Mouse (Mus musculus) left cerebral cortex, adult 2 months (tissue): ENCODE data around the gene Psmd9. TPM values are rescaled to one million over a fixed set of nuclear protein-coding genes. Genes with fewer than 3 reads are reported as not detected.
A peak's percentile ranks its signal among the peaks of the same experiment; 100 is the strongest.

Experiments used
- DNase-seq, 2 experiments: peaks; one replicate each; pipeline ENCODE4 v3.0.0; 2021 to 2022; ENCODE audit warnings: low spot score in 2 of 2, mixed read lengths in 1 of 2; ENCODE audit errors: extremely low spot score in 1 of 2
- H3K27ac ChIP-seq: fragments of 200-600 bp; 2 replicates; pipeline ENCODE4 v1.8.1; 2022
- H3K4me3 ChIP-seq: fragments of 200-600 bp; 2 replicates; pipeline ENCODE4 v1.8.1; 2022
- CTCF ChIP-seq: fragments of 200-600 bp; IDR thresholded peaks from 2 replicates; pipeline ENCODE4 v1.8.1; 2022; ENCODE audit warnings: antibody characterized with exemption, mild to moderate bottlenecking, moderate library complexity
- intact Hi-C: fragments of 180-260 bp; cut with DNase I; formaldehyde crosslinking; loops from one replicate; pipeline ENCODE4 v1.15.1; 2025
- total RNA-seq, 2 experiments: library from RNA; stranded (reverse); gene quantifications; 2 replicates each; pipeline ENCODE4 v1.2.3; 2021

Psmd9 gene
- total RNA-seq, 2 experiments from 2014 or later, result 23.4 to 24.9 TPM

- peak; percentile 84 for TF ChIP-seq CTCF
- peak within 1 kb of the TSS; percentile 95 for H3K27ac ChIP-seq
- intact Hi-C loops, result loop anchor here (1.0 to 2.0 kb wide), 3 partner anchors 17 to 68 kb away; no protein-coding TSS in a partner anchor
These were observed 36.7 kb upstream of the Psmd9 start, which contains the start of gene Rhof for GRCm38 (mm10) chr5:123132308-123133071. Gene Rhof, minus strand, starts transcription at chr5:123132692.

GRCm38 (mm10) chr5:123133083-123133783 is 36.0 kb upstream of the Psmd9 start:
- intact Hi-C loops, result loop anchor here (1.0 to 2.0 kb wide), 2 partner anchors 16 to 68 kb away; no protein-coding TSS in a partner anchor
- Histone ChIP-seq H3K27ac (peak overlapping the region; percentile 95), H3K4me3 (peak overlapping the region; percentile 11; the same call in 1 of the 2 replicates)
- DNase-seq, result peak; percentile 87 to 93
- no peak; the same call in none of the 2 replicates for TF ChIP-seq CTCF

More at GRCm38 (mm10) chr5:123132308-123133071, 36.7 kb upstream of the Psmd9 start, which contains the start of gene Rhof:
- DNase-seq, result peak; percentile 81 to 82
- H3K4me3 ChIP-seq, result peak within 1 kb of the TSS; percentile 62

GRCm38 (mm10) chr5:123133784-123134143 is 35.4 kb upstream of the Psmd9 start:
- H3K27ac ChIP-seq, result peak overlapping the region; percentile 79
- intact Hi-C loops, result loop anchor here (1.0 to 2.0 kb wide), 2 partner anchors 16 to 69 kb away; no protein-coding TSS in a partner anchor
- no peak for TF ChIP-seq CTCF
- peak overlapping the region; percentile 11; the same call in 1 of the 2 replicates for H3K4me3 ChIP-seq
- DNase-seq, result peak in 1 of 2 experiments; percentile 36

- no peak; the same call in 1 of the 2 replicates for TF ChIP-seq CTCF
- peak overlapping the region; percentile 100 for H3K27ac ChIP-seq
- intact Hi-C loops, result no loop called here
- H3K4me3 ChIP-seq, result peak overlapping the region; percentile 70
- DNase-seq, result peak in 1 of 2 experiments; percentile 50
These were observed 34.9 kb upstream of the Psmd9 start for GRCm38 (mm10) chr5:123134186-123134874.

- intact Hi-C loops, result no loop called here
- TF ChIP-seq CTCF, result no peak
- Histone ChIP-seq H3K4me3 (peak overlapping the region; percentile 70), H3K27ac (peak overlapping the region; percentile 100)
- DNase-seq, result no peak
These were observed 34.3 kb upstream of the Psmd9 start for GRCm38 (mm10) chr5:123134875-123135382.

GRCm38 (mm10) chr5:123135471-123136360 is 33.5 kb upstream of the Psmd9 start:
- H3K27ac ChIP-seq, result peak overlapping the region; percentile 100
- DNase-seq, result peak; percentile 61 to 62
- no peak; the same call in 1 of the 2 replicates for TF ChIP-seq CTCF
- intact Hi-C loops, result no loop called here
- peak overlapping the region; percentile 70 for H3K4me3 ChIP-seq

GRCm38 (mm10) chr5:123136361-123137043 is 32.7 kb upstream of the Psmd9 start:
- peak overlapping the region; percentile 70 for H3K4me3 ChIP-seq
- intact Hi-C loops, result no loop called here
- DNase-seq, result peak; percentile 81 to 82

GRCm38 (mm10) chr5:123137044-123137909 is 31.9 kb upstream of the Psmd9 start:
- peak; percentile 61 to 70 for DNase-seq
- TF ChIP-seq CTCF, result no peak
- Histone ChIP-seq H3K4me3 (peak overlapping the region; percentile 70), H3K27ac (peak overlapping the region; percentile 100)
- intact Hi-C loops, result no loop called here

More at GRCm38 (mm10) chr5:123136361-123137043, 32.7 kb upstream of the Psmd9 start:
- peak overlapping the region; percentile 100 for H3K27ac ChIP-seq
- no peak for TF ChIP-seq CTCF

GRCm38 (mm10) chr5:123137910-123138229 is 31.3 kb upstream of the Psmd9 start:
- intact Hi-C loops, result no loop called here
- no peak for DNase-seq
- TF ChIP-seq CTCF, result no peak
- H3K4me3 ChIP-seq, result peak overlapping the region; percentile 70
- H3K27ac ChIP-seq, result peak overlapping the region; percentile 100
